ENCODE assay signal across 8 mouse cellular contexts in genomic region chr17:35379369-35379728, GRCm38 (mm10). TPM values are rescaled to one million over a fixed set of nuclear protein-coding genes. Genes with fewer than 3 reads are reported as not detected.
DNase-seq lines count a peak whose midpoint lies in the region; ATAC-seq and TF ChIP-seq lines count a peak whose summit lies in the region.

TSS of gene H2-Q4 (plus strand) at chr17:35379617.

- H3K4me2 ChIP-seq in heart, embryonic 13.5 days, result peak within 1 kb of the TSS; percentile 96
- peak within 1 kb of the TSS; percentile 97 for H3K4me2 ChIP-seq in kidney, postnatal 0 days (ENCODE audit: low read length)

- ATAC-seq in heart, embryonic 13.5 days (ENCODE audit: extremely low read depth, insufficient number of reproducible peaks, low FRiP score, low TSS enrichment), result peak; percentile 78
- peak; percentile 96 for ATAC-seq in kidney, postnatal 0 days (replicated peaks; ENCODE audit: low FRiP score, low read depth)
- ATAC-seq in monocyte, adult 5-6 weeks (replicated peaks; ENCODE audit: insufficient number of reproducible peaks, low FRiP score, low TSS enrichment, poor library complexity, severe bottlenecking), result peak; percentile 99

- H3K4me3 ChIP-seq in heart, embryonic 13.5 days, result peak within 1 kb of the TSS; percentile 71
- peak within 1 kb of the TSS; percentile 79 for H3K4me3 ChIP-seq in kidney, postnatal 0 days (replicated peaks; ENCODE audit: low read depth, low read length)
- H3K4me3 ChIP-seq in liver, adult 2 months (ENCODE audit: insufficient read depth, low read depth, low read length), result peak within 1 kb of the TSS; percentile 85

- no peaks in the 10 kb centered on the region; the same call in 1 of the 2 replicates for H3K4me1 ChIP-seq in heart, embryonic 13.5 days
- H3K4me1 ChIP-seq in kidney, postnatal 0 days (replicated peaks; ENCODE audit: insufficient read depth, low read length), result no peaks in the 10 kb centered on the region
- no peaks in the 10 kb centered on the region for H3K4me1 ChIP-seq in liver, adult 2 months (ENCODE audit: control insufficient read depth, insufficient read depth, low read length)

- no peaks in the 10 kb centered on the region for H3K79me2 ChIP-seq in liver, adult 2 months (ENCODE audit: control insufficient read depth, insufficient read depth, low read length)

- peak; percentile 97 for TF ChIP-seq POLR2A in liver, adult 2 months (IDR thresholded peaks at IDR 0.05; ENCODE audit: extremely low read depth, insufficient read depth, low read length)

- H3K27ac ChIP-seq in heart, embryonic 13.5 days (replicated peaks), result no peak within 1 kb of the TSS
- no peak within 1 kb of the TSS for H3K27ac ChIP-seq in kidney, postnatal 0 days
- H3K27ac ChIP-seq in liver, adult 2 months (replicated peaks; ENCODE audit: insufficient read depth, low read depth, low read length), result peak within 1 kb of the TSS; percentile 57

- peak within 1 kb of the TSS; percentile 79 for H3K9ac ChIP-seq in heart, embryonic 13.5 days
- H3K9ac ChIP-seq in kidney, postnatal 0 days (ENCODE audit: low read depth, low read length), result peak within 1 kb of the TSS; percentile 78
- H3K9ac ChIP-seq in liver, adult 2 months (ENCODE audit: low read depth, low read length), result peak within 1 kb of the TSS; percentile 87

- H3K36me3 ChIP-seq in heart, embryonic 13.5 days, result no peaks in the 10 kb centered on the region
- H3K36me3 ChIP-seq in kidney, postnatal 0 days (ENCODE audit: insufficient read depth, low read length), result no peaks in the 10 kb centered on the region
- H3K36me3 ChIP-seq in liver, adult 2 months (ENCODE audit: control insufficient read depth, insufficient read depth, low read length), result peaks cover 4% of the 10 kb centered on the region; the same call in 1 of the 2 replicates

- peaks cover 15% of the 10 kb centered on the region for H3K27me3 ChIP-seq in heart, embryonic 13.5 days (replicated peaks)
- no peaks in the 10 kb centered on the region for H3K27me3 ChIP-seq in kidney, postnatal 0 days (ENCODE audit: insufficient read depth, low read length)
- no peaks in the 10 kb centered on the region for H3K27me3 ChIP-seq in liver, adult 2 months (ENCODE audit: control insufficient read depth, insufficient read depth, low read length)

- under 1% methylated on average over 16 of the region's 16 CpGs for WGBS in heart, embryonic 13.5 days
- WGBS in kidney, postnatal 0 days, result under 1% methylated on average over 16 of the region's 16 CpGs
- WGBS in liver, adult 2 months, result under 1% methylated on average over 16 of the region's 16 CpGs

- no peak for TF ChIP-seq CTCF in kidney, postnatal 0 days (IDR thresholded peaks at IDR 0.05; ENCODE audit: low read depth)
- TF ChIP-seq CTCF in liver, adult 2 months (IDR thresholded peaks at IDR 0.05; ENCODE audit: low read depth, low read length), result no peak

- peak; percentile 96 for DNase-seq in CD4-positive helper T cell, adult 2 months (ENCODE audit: low read depth, low spot score)
- peak; percentile 89 for DNase-seq in c-Kit-positive CD71-negative TER-119-negative erythroid progenitor cells, embryonic 14.5 days (ENCODE audit: low read depth)
- peak; percentile 66 for DNase-seq in fibroblast of lung, adult 2 months (ENCODE audit: low read depth)
- peak; percentile 93 for DNase-seq in kidney, postnatal 0 days (ENCODE audit: low spot score)
- peak; percentile 85 for DNase-seq in liver, adult 2 months (ENCODE audit: extremely low read depth, low read depth, low spot score)
- DNase-seq in spleen, postnatal 36 days (ENCODE audit: low spot score in 2 of 2), result peak; percentile 96 to 98

- H3K9me3 ChIP-seq in heart, embryonic 13.5 days, result peaks cover 8% of the 10 kb centered on the region; the same call in 1 of the 2 replicates
- no peaks in the 10 kb centered on the region for H3K9me3 ChIP-seq in kidney, postnatal 0 days (replicated peaks; ENCODE audit: low read length)

RNA-seq across cellular contexts. Expression of gene H2-Q4, which starts in this region (rescaled TPM):
- 2.6 and 2.9 TPM in 2 replicates for polyA plus RNA-seq in heart, embryonic 13.5 days (2015; fragmentation: Nextera tagmentation; extraction: Ambion mirVana)
- 6.1 and 6.8 TPM in 2 replicates for polyA plus RNA-seq in kidney, postnatal 0 days (2015; fragmentation: Nextera tagmentation; extraction: Ambion mirVana)
- 31.5 and 32.7 TPM in 2 replicates for total RNA-seq in liver, adult 2 months (2014; rRNA removed)
- 36.2 and 61.8 TPM in 2 replicates for polyA plus RNA-seq in liver, adult 2 months (2012; rRNA removed)
- 159 to 219 TPM (median 177 TPM) in 3 replicates for total RNA-seq in monocyte, adult 5-6 weeks (2017)
